Mouse (Mus musculus): ENCODE results near the gene Pspn.

Pspn gene

DNA sequence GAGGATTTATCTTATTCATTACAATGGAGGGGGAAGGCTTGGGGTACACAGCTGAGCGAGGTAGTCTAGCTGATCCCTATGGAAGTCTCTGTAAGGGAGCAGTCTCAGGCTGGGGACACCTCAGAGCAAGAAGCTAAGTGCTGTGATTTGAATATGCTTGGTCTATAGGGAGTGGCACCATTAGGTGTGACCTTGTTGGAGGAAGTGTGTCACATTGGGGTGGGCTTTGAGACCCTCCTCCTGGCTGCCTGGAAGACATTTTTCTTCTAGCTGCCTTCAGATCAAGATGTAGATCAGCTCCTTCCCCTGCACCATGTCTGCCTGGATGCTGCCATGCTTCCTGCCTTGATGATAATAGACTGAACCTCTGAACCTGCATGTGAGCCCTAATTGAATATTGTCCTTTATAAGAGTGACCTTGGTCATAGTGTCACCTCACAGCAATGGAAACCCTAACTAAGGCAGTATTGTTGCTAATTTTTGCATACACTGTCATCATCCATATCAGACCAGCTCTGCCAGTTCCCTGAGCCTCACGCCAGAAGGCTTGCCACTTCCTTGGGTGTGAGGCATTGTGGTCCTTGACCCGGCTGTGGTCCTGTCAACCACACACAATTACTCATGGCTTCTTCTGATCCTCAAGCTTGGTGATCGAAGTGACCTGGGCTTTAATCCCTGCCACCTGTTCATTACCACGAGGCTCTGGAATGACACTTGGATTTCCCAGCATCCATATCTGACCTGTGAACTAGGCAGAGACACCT, 37.0 kb downstream of the Pspn start:
- no peak for DNase-seq (ENCODE audit: low spot score in 2 of 2)

DNA sequence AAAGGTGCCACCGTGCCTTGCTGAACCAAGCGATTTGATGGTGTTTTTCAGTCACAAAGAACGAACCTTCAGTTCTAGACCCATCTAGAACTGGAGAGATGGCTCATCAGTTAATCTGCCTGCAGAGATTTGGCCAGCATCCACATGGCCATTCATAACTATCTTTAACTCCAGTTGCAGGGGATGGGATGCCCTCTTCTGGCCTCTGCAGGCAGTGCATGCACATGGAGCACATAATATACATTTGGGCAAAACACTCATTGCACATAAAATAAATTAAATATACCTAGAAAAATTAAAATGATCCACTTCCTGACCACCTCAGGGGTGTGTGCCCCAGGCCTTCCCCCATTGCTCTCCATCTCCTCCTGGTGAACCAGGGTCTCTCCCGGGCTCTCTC, 37.9 kb downstream of the Pspn start:
- no peak for DNase-seq (ENCODE audit: low spot score in 2 of 2)

DNA sequence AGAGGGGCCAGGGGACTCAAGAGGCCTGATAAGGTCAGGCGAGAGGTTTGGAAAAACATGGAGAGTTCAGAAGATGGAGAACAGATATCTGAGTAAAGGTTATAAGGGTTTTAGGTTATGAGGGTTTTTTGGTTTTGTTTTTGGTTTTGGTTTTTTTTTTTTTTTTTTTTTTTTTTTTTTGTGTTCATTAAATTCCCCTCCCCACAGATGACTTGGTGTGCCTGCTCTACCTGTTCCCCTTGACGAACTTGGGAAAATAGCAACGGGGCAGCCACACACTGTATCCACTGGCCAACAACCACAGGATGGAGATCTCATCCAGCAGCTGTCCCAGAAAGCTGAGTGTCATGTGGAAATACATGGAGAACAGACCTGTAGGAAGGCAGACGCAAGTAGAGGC, 41.2 kb downstream of the Pspn start:
- no peak for DNase-seq (ENCODE audit: low spot score in 2 of 2)

DNA sequence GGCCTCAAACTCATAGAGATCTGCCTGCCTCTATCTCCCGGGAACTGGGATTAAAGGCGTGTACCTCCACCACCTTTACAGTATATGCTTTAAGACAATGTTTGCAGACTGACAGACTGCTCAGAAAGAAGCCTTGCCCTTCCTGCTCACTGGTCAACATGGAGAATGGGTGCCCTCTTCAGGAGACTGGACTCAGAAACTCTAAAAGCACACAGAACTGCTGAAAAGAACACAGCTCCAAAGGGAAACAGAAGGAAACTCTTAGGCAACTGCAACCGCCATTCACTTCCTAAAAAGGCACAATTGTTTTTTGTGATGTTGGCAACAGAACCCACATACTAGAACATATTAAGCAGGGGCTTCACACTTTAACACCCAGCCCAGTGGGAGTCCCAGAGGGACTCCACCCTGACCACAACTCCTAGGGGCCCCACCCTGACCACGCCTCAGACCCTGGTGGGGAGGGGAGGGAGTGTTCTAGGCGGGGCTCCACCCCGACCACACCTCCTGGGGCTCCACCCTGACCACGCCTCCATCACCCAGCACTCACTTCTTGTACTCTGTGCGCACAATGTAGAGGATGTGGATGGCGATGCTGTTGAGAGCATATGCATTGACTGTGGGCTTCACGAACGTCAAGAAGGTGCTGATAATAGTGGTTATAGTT, 41.9 kb downstream of the Pspn start:
- no peak for DNase-seq (ENCODE audit: low spot score in 2 of 2)

DNA sequence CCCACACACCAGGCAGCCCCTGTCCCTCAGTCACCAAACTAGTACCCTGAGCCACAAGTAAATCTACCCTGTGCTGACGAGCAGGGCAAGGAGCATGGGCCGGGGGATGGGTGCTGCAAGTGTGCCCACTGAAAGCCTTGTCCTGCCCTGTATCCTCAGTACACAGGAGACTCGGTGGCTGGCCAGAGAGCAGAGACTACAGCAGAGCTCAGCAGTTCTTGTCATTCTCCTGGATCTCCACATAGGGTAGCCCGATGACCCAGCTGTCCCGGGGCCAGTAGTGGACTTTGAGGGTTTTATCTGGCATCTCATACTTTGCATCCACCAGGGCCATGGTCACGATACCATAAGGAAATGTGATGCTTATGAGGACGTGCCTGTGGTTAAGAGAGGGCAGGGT, 44.9 kb downstream of the Pspn start:
- no peak for DNase-seq (ENCODE audit: low spot score in 2 of 2)

DNA sequence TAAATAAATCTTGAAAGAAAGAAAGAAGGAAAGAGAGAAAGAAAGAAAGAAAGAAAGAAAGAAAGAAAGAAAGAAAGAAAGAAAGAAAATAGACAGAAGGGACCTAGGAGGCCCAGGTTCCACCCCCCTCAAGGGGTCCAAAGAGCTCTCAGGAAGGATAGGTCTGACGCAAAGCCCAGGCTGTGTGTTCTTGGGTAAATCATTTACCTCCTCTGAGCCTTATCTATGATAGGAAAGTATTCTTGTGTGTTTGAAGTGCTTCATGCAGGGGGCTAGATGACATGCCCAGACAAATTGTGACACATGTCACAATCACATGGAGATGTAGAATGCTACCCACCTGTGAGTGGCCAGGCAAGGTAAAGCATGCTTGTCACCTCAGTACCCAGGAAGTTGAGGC, 47.2 kb downstream of the Pspn start:
- no peak for DNase-seq (ENCODE audit: low spot score in 2 of 2)

DNA sequence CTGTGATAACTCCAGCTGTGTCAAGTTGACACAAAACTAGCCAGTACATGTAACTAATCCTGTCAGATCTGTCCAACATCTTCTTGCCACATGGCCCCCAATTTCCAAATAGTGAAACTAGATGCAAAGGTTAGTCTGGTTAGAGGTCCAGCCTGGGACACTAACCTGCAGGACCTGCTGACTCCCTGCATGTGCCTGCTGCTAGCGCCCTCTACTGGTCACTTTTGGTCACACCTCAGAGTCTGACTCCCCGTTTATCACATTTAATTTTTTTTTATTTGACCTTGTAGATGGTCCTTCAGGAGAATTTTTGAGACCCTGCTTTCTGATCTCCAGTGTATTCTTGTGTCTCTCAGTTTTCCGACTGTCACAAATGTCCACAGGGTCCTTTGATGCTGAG, 48.9 kb downstream of the Pspn start:
- DNase-seq (ENCODE audit: low spot score in 2 of 2) = no peak
